Mouse (Mus musculus): ENCODE measurements around the gene 1700025G04Rik. TPM values are rescaled to one million over a fixed set of nuclear protein-coding genes. Genes with fewer than 3 reads are reported as not detected.

Gene 1700025G04Rik
- polyA plus RNA-seq, 1 experiment from 2014 or later: 25.8 TPM

- Histone ChIP-seq H3K27ac (ENCODE audit: low read depth, low read length) (no peak overlapping the region), H3K9ac (ENCODE audit: low read depth, low read length) (no peak overlapping the region), H3K9me3 (ENCODE audit: control insufficient read depth) (no peaks in the 10 kb centered on the region), H3K4me2 (replicated peaks; ENCODE audit: low read depth) (no peak overlapping the region), H3K36me3 (ENCODE audit: control insufficient read depth, insufficient read depth) (no peaks in the 10 kb centered on the region), H3K27me3 (replicated peaks; ENCODE audit: control insufficient read depth, insufficient read depth, low read length) (no peaks in the 10 kb centered on the region), H3K4me3 (ENCODE audit: low read depth, low read length) (no peak overlapping the region), H3K4me1 (replicated peaks; ENCODE audit: control insufficient read depth, insufficient read depth, low read length) (peaks cover 18% of the 10 kb centered on the region)
- no peak for TF ChIP-seq CTCF (IDR thresholded peaks at IDR 0.05; ENCODE audit: low read depth)
- ATAC-seq: no peak
- 64% methylated on average over 3 of the region's 3 CpGs for WGBS
Measured at GRCm38 (mm10) chr1:152033731-152034130, 56.2 kb downstream of the 1700025G04Rik start.

GRCm38 (mm10) chr1:152032144-152032543, 57.8 kb downstream of the 1700025G04Rik start:
- Histone ChIP-seq H3K9me3 (ENCODE audit: control insufficient read depth) (no peaks in the 10 kb centered on the region), H3K9ac (ENCODE audit: low read depth, low read length) (no peak overlapping the region), H3K27me3 (replicated peaks; ENCODE audit: control insufficient read depth, insufficient read depth, low read length) (no peaks in the 10 kb centered on the region), H3K27ac (ENCODE audit: low read depth, low read length) (no peak overlapping the region), H3K4me2 (replicated peaks; ENCODE audit: low read depth) (no peak overlapping the region), H3K4me3 (ENCODE audit: low read depth, low read length) (no peak overlapping the region), H3K4me1 (replicated peaks; ENCODE audit: control insufficient read depth, insufficient read depth, low read length) (peaks cover 9% of the 10 kb centered on the region), H3K36me3 (ENCODE audit: control insufficient read depth, insufficient read depth) (no peaks in the 10 kb centered on the region)
- no peak for TF ChIP-seq CTCF (IDR thresholded peaks at IDR 0.05; ENCODE audit: low read depth)
- ATAC-seq: no peak
- 60% methylated on average over 5 of the region's 5 CpGs for WGBS

- 64% methylated on average over 6 of the region's 6 CpGs for WGBS
- H3K27ac ChIP-seq (ENCODE audit: low read depth, low read length): no peak overlapping the region
Measured at GRCm38 (mm10) chr1:152030546-152030945, 59.4 kb downstream of the 1700025G04Rik start.

GRCm38 (mm10) chr1:152028718-152029117, 61.2 kb downstream of the 1700025G04Rik start:
- ATAC-seq: no peak
- Histone ChIP-seq H3K36me3 (ENCODE audit: control insufficient read depth, insufficient read depth) (no peaks in the 10 kb centered on the region), H3K27me3 (replicated peaks; ENCODE audit: control insufficient read depth, insufficient read depth, low read length) (no peaks in the 10 kb centered on the region), H3K4me3 (ENCODE audit: low read depth, low read length) (no peak overlapping the region), H3K27ac (ENCODE audit: low read depth, low read length) (no peak overlapping the region), H3K4me2 (replicated peaks; ENCODE audit: low read depth) (no peak overlapping the region), H3K9ac (ENCODE audit: low read depth, low read length) (no peak overlapping the region), H3K9me3 (ENCODE audit: control insufficient read depth) (no peaks in the 10 kb centered on the region), H3K4me1 (replicated peaks; ENCODE audit: control insufficient read depth, insufficient read depth, low read length) (no peaks in the 10 kb centered on the region)
- no peak for TF ChIP-seq CTCF (IDR thresholded peaks at IDR 0.05; ENCODE audit: low read depth)
- 83% methylated on average over 4 of the region's 4 CpGs for WGBS

More at GRCm38 (mm10) chr1:152030546-152030945, 59.4 kb downstream of the 1700025G04Rik start:
- Histone ChIP-seq H3K9me3 (ENCODE audit: control insufficient read depth) (no peaks in the 10 kb centered on the region), H3K9ac (ENCODE audit: low read depth, low read length) (no peak overlapping the region), H3K4me1 (replicated peaks; ENCODE audit: control insufficient read depth, insufficient read depth, low read length) (peaks cover 5% of the 10 kb centered on the region; the same call in 1 of the 2 replicates), H3K27me3 (replicated peaks; ENCODE audit: control insufficient read depth, insufficient read depth, low read length) (no peaks in the 10 kb centered on the region), H3K4me3 (ENCODE audit: low read depth, low read length) (no peak overlapping the region), H3K36me3 (ENCODE audit: control insufficient read depth, insufficient read depth) (no peaks in the 10 kb centered on the region), H3K4me2 (replicated peaks; ENCODE audit: low read depth) (no peak overlapping the region)
- no peak for ATAC-seq
- TF ChIP-seq CTCF (IDR thresholded peaks at IDR 0.05; ENCODE audit: low read depth): no peak

GRCm38 (mm10) chr1:152026762-152027161, 63.2 kb downstream of the 1700025G04Rik start:
- ATAC-seq: no peak
- no peak for TF ChIP-seq CTCF (IDR thresholded peaks at IDR 0.05; ENCODE audit: low read depth)
- Histone ChIP-seq H3K4me1 (replicated peaks; ENCODE audit: control insufficient read depth, insufficient read depth, low read length) (no peaks in the 10 kb centered on the region), H3K4me3 (ENCODE audit: low read depth, low read length) (no peak overlapping the region), H3K36me3 (ENCODE audit: control insufficient read depth, insufficient read depth) (no peaks in the 10 kb centered on the region), H3K9ac (ENCODE audit: low read depth, low read length) (no peak overlapping the region), H3K27ac (ENCODE audit: low read depth, low read length) (no peak overlapping the region), H3K27me3 (replicated peaks; ENCODE audit: control insufficient read depth, insufficient read depth, low read length) (no peaks in the 10 kb centered on the region), H3K9me3 (ENCODE audit: control insufficient read depth) (no peaks in the 10 kb centered on the region), H3K4me2 (replicated peaks; ENCODE audit: low read depth) (no peak overlapping the region)
- 85% methylated on average over 4 of the region's 4 CpGs for WGBS

- Histone ChIP-seq H3K36me3 (ENCODE audit: control insufficient read depth, insufficient read depth) (no peaks in the 10 kb centered on the region), H3K9ac (ENCODE audit: low read depth, low read length) (no peak overlapping the region), H3K27ac (ENCODE audit: low read depth, low read length) (no peak overlapping the region; the same call in 1 of the 2 replicates), H3K4me3 (ENCODE audit: low read depth, low read length) (no peak overlapping the region), H3K27me3 (replicated peaks; ENCODE audit: control insufficient read depth, insufficient read depth, low read length) (no peaks in the 10 kb centered on the region), H3K4me2 (replicated peaks; ENCODE audit: low read depth) (no peak overlapping the region), H3K9me3 (ENCODE audit: control insufficient read depth) (no peaks in the 10 kb centered on the region), H3K4me1 (replicated peaks; ENCODE audit: control insufficient read depth, insufficient read depth, low read length) (no peaks in the 10 kb centered on the region)
- TF ChIP-seq CTCF (IDR thresholded peaks at IDR 0.05; ENCODE audit: low read depth): no peak
- ATAC-seq: peak; percentile 75
- WGBS: 72% methylated on average over 4 of the region's 4 CpGs
Measured at GRCm38 (mm10) chr1:152025308-152025707, 64.6 kb downstream of the 1700025G04Rik start.
